Mouse (Mus musculus): ENCODE measurements around the gene Apoa2. TPM values are rescaled to one million over a fixed set of nuclear protein-coding genes. Genes with fewer than 3 reads are reported as not detected.

Gene Apoa2
- polyA plus RNA-seq, 1 experiment from 2014 or later: 3,578 TPM

Other genes with a start within 250 kb of the Apoa2 start
- gene Fcgr2b, start 248.5 kb upstream of the Apoa2 start, polyA plus RNA-seq (2015; fragmentation: Nextera tagmentation; extraction: Ambion mirVana): 2.5 and 3.0 TPM in 2 replicates
- gene Fcgr4, start 206.1 kb upstream of the Apoa2 start, polyA plus RNA-seq (2015; fragmentation: Nextera tagmentation; extraction: Ambion mirVana): 2.0 and 2.4 TPM in 2 replicates
- 17.9 and 23.1 TPM in 2 replicates for gene Fcgr3, start 160.1 kb upstream of the Apoa2 start, polyA plus RNA-seq (2015; fragmentation: Nextera tagmentation; extraction: Ambion mirVana)
- 1.8 and 2.5 TPM in 2 replicates for gene Cfap126, start 111.1 kb upstream of the Apoa2 start, polyA plus RNA-seq (2015; fragmentation: Nextera tagmentation; extraction: Ambion mirVana)
- gene Sdhc, start 74.5 kb upstream of the Apoa2 start, polyA plus RNA-seq (2015; fragmentation: Nextera tagmentation; extraction: Ambion mirVana): 140 and 164 TPM in 2 replicates
- gene Mpz, start 74.3 kb upstream of the Apoa2 start, polyA plus RNA-seq (2015; fragmentation: Nextera tagmentation; extraction: Ambion mirVana): 0.14 TPM in 1 of 2 replicates, not detected in the other
- 1.5 and 1.8 TPM in 2 replicates for gene Pcp4l1, start 28.8 kb upstream of the Apoa2 start, polyA plus RNA-seq (2015; fragmentation: Nextera tagmentation; extraction: Ambion mirVana)
- 0.39 and 0.52 TPM in 2 replicates for gene Nr1i3, start 11.1 kb upstream of the Apoa2 start, polyA plus RNA-seq (2015; fragmentation: Nextera tagmentation; extraction: Ambion mirVana)
- gene Tomm40l, start 2.5 kb upstream of the Apoa2 start, polyA plus RNA-seq (2015; fragmentation: Nextera tagmentation; extraction: Ambion mirVana): 19.3 and 21.4 TPM in 2 replicates
- 68.2 and 69.6 TPM in 2 replicates for gene Fcer1g, start 9.3 kb downstream of the Apoa2 start, polyA plus RNA-seq (2015; fragmentation: Nextera tagmentation; extraction: Ambion mirVana)
- 0.43 and 0.46 TPM in 2 replicates for gene Adamts4, start 25.4 kb downstream of the Apoa2 start, polyA plus RNA-seq (2015; fragmentation: Nextera tagmentation; extraction: Ambion mirVana)
- gene Ndufs2, start 26.3 kb downstream of the Apoa2 start, polyA plus RNA-seq (2015; fragmentation: Nextera tagmentation; extraction: Ambion mirVana): 152 and 167 TPM in 2 replicates
- gene B4galt3, start 45.3 kb downstream of the Apoa2 start, polyA plus RNA-seq (2015; fragmentation: Nextera tagmentation; extraction: Ambion mirVana): 24.9 and 26.5 TPM in 2 replicates
- gene Ppox, start 56.1 kb downstream of the Apoa2 start, polyA plus RNA-seq (2015; fragmentation: Nextera tagmentation; extraction: Ambion mirVana): 174 and 175 TPM in 2 replicates
- 25.8 and 26.7 TPM in 2 replicates for gene Usp21, start 62.9 kb downstream of the Apoa2 start, polyA plus RNA-seq (2015; fragmentation: Nextera tagmentation; extraction: Ambion mirVana)
- 53.3 and 57.1 TPM in 2 replicates for gene Ufc1, start 70.0 kb downstream of the Apoa2 start, polyA plus RNA-seq (2015; fragmentation: Nextera tagmentation; extraction: Ambion mirVana)
- gene Dedd, start 104.1 kb downstream of the Apoa2 start, polyA plus RNA-seq (2015; fragmentation: Nextera tagmentation; extraction: Ambion mirVana): 20.3 and 22.7 TPM in 2 replicates
- gene Nit1, start 120.6 kb downstream of the Apoa2 start, polyA plus RNA-seq (2015; fragmentation: Nextera tagmentation; extraction: Ambion mirVana): 24.1 and 29.1 TPM in 2 replicates
- 60.9 and 66.8 TPM in 2 replicates for gene Pfdn2, start 120.6 kb downstream of the Apoa2 start, polyA plus RNA-seq (2015; fragmentation: Nextera tagmentation; extraction: Ambion mirVana)
- 0.13 and 0.18 TPM in 2 replicates for gene Klhdc9, start 135.7 kb downstream of the Apoa2 start, polyA plus RNA-seq (2015; fragmentation: Nextera tagmentation; extraction: Ambion mirVana)
- 0.08 and 0.14 TPM in 2 replicates for gene Nectin4, start 145.0 kb downstream of the Apoa2 start, polyA plus RNA-seq (2015; fragmentation: Nextera tagmentation; extraction: Ambion mirVana)
- 3.3 and 3.8 TPM in 2 replicates for gene Arhgap30, start 163.9 kb downstream of the Apoa2 start, polyA plus RNA-seq (2015; fragmentation: Nextera tagmentation; extraction: Ambion mirVana)
- 20.9 and 25.3 TPM in 2 replicates for gene Usf1, start 186.3 kb downstream of the Apoa2 start, polyA plus RNA-seq (2015; fragmentation: Nextera tagmentation; extraction: Ambion mirVana)
- gene Tstd1, start 193.8 kb downstream of the Apoa2 start, polyA plus RNA-seq (2015; fragmentation: Nextera tagmentation; extraction: Ambion mirVana): 1.3 and 1.6 TPM in 2 replicates
- gene F11r, start 212.5 kb downstream of the Apoa2 start, polyA plus RNA-seq (2015; fragmentation: Nextera tagmentation; extraction: Ambion mirVana): 20.6 and 24.3 TPM in 2 replicates